Mouse (Mus musculus) myocyte (in vitro differentiated cells): ENCODE results near the gene Etnk2. TPM values are rescaled to one million over a fixed set of nuclear protein-coding genes. Genes with fewer than 3 reads are reported as not detected.

Experiments
- H3K27me3 ChIP-seq: one replicate; pipeline ENCODE4 v1.6.1; 2011; ENCODE audit not compliant: control insufficient read depth, insufficient read depth, insufficient read length
- H3K36me3 ChIP-seq: one replicate; pipeline ENCODE4 v1.6.1; 2011; ENCODE audit not compliant: control insufficient read depth, insufficient read depth
- H3K4me2 ChIP-seq: one replicate; pipeline ENCODE4 v1.6.1; 2011; ENCODE audit warnings: low read depth, control low read depth
- H3K4me3 ChIP-seq: one replicate; pipeline ENCODE4 v1.5.1; 2011; ENCODE audit warnings: mild to moderate bottlenecking, control low read depth, moderate library complexity
- H3K79me2 ChIP-seq: one replicate; pipeline ENCODE4 v1.6.1; 2011; ENCODE audit not compliant: control insufficient read depth, insufficient read depth
- H3ac ChIP-seq: one replicate; pipeline ENCODE4 v1.6.1; 2011; ENCODE audit not compliant: control insufficient read depth, insufficient read length
- CEBPB ChIP-seq: IDR thresholded peaks from 2 replicates; pipeline ENCODE4 v1.6.1; 2011; ENCODE audit warnings: mild to moderate bottlenecking, moderate library complexity; ENCODE audit not compliant: poor library complexity, insufficient read depth, severe bottlenecking
- E2F4 ChIP-seq: IDR thresholded peaks from one replicate; pipeline ENCODE4 v1.6.1; 2011; ENCODE audit warnings: mild to moderate bottlenecking, control low read depth, moderate library complexity; ENCODE audit not compliant: insufficient read depth
- MAX ChIP-seq: IDR thresholded peaks from one replicate; pipeline ENCODE4 v1.6.1; 2011; ENCODE audit warnings: low read depth, mild to moderate bottlenecking, control low read depth
- MYOD1 ChIP-seq, 3 experiments: IDR thresholded peaks; one replicate each; pipeline ENCODE4 v1.6.1; 2011; ENCODE audit warnings: control low read depth in 2 of 3, low read depth in 2 of 3, mild to moderate bottlenecking in 2 of 3, moderate library complexity in 1 of 3; ENCODE audit not compliant: insufficient read length in 2 of 3, control insufficient read depth in 1 of 3
- MYOG ChIP-seq, 3 experiments: IDR thresholded peaks; one replicate each; pipeline ENCODE4 v1.6.1; 2011; ENCODE audit warnings: control low read depth in 2 of 3, low read depth in 2 of 3, mild to moderate bottlenecking in 2 of 3; ENCODE audit not compliant: insufficient read length in 2 of 3, control insufficient read depth in 1 of 3, insufficient read depth in 1 of 3
- POLR2A ChIP-seq: IDR thresholded peaks from one replicate; pipeline ENCODE4 v1.6.1; 2011; ENCODE audit warnings: low read depth, mild to moderate bottlenecking, control low read depth, moderate library complexity; ENCODE audit not compliant: insufficient read length
- POLR2AphosphoS2 ChIP-seq: IDR thresholded peaks from one replicate; pipeline ENCODE4 v1.6.1; 2011; ENCODE audit warnings: low read depth, control low read depth; ENCODE audit not compliant: insufficient read length
- REST ChIP-seq: IDR thresholded peaks from one replicate; pipeline ENCODE4 v1.6.1; 2011; ENCODE audit warnings: mild to moderate bottlenecking, control low read depth, moderate library complexity; ENCODE audit not compliant: insufficient read depth, insufficient read length
- SRF ChIP-seq: IDR thresholded peaks from one replicate; pipeline ENCODE4 v1.6.1; 2011; ENCODE audit warnings: low read depth; ENCODE audit not compliant: control insufficient read depth, insufficient read length
- TCF12 ChIP-seq: IDR thresholded peaks from one replicate; pipeline ENCODE4 v1.6.1; 2011; ENCODE audit warnings: mild to moderate bottlenecking, control low read depth; ENCODE audit not compliant: poor library complexity, insufficient read depth, severe bottlenecking
- TCF3 ChIP-seq: IDR thresholded peaks from one replicate; pipeline ENCODE4 v1.6.1; 2011; ENCODE audit warnings: low read depth, control low read depth; ENCODE audit not compliant: insufficient read length
- USF1 ChIP-seq: IDR thresholded peaks from one replicate; pipeline ENCODE4 v1.6.1; 2011; ENCODE audit warnings: low read depth, mild to moderate bottlenecking, control low read depth, moderate library complexity
- polyA plus RNA-seq: library from polyadenylated mRNA; unstranded; fragments of >200 nt; fragmentation: generic; extraction: Trizol; gene quantifications from one replicate; pipeline ENCODE4 v1.2.1, GENCODE M21; 2012; ENCODE audit warnings: missing spikeins

The Etnk2 gene
- polyA plus RNA-seq, 1 experiment = 0.73 TPM

GRCm38 (mm10) chr1:133364890-133365289, 1.5 kb downstream of the Etnk2 start:
- Histone ChIP-seq H3K4me2 (no peak overlapping the region), H3K4me3 (no peak overlapping the region), H3K79me2 (no peaks in the 10 kb centered on the region), H3K27me3 (peaks cover 81% of the 10 kb centered on the region), H3ac (no peak overlapping the region), H3K36me3 (no peaks in the 10 kb centered on the region)
- no peak for TF ChIP-seq REST
- TF ChIP-seq MYOG (IDR thresholded peaks at IDR 0.05; ENCODE audit: control insufficient read depth in 1 of 3, insufficient read depth in 1 of 3, insufficient read length in 2 of 3, low read depth in 2 of 3) = no peak
- TF ChIP-seq POLR2AphosphoS2 = no peak
- no peak for TF ChIP-seq MAX
- TF ChIP-seq CEBPB = no peak
- TF ChIP-seq SRF = no peak
- TF ChIP-seq POLR2A = no peak
- no peak for TF ChIP-seq E2F4

DNA sequence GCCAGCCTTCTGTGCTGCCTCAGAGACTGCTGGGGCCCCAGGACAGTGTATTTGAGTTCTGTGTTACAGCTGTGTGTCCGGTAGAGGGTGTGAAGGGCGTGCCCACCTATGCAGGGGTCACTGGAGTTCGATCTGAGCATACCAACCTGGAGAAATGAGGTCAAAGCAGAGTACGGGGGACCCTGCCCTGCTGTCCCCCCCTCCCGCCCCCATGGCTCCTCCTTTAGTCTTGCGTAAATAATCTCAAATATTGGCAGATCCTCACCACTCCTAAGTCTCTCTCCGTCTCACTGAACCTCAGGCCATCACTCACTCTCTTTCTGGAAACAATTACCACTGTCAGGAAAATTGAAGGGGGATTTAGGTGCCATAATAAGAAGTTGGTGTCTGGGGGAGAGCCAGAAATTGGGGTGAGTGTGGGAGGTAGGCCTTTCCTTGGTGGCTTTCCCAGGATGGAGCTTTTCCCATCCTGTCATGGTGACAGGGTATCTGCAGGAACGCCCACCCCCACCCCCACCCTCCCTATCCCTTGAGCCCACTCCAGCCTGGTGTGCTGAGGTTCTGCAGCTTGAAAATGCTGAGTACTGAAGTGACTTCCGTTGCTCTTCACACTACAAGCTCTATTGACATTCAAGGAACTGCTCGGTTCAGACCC, 3.7 kb downstream of the Etnk2 start:
- Histone ChIP-seq H3K4me3 (no peak overlapping the region), H3ac (no peak overlapping the region), H3K27me3 (peaks cover 94% of the 10 kb centered on the region), H3K36me3 (no peaks in the 10 kb centered on the region), H3K79me2 (no peaks in the 10 kb centered on the region), H3K4me2 (no peak overlapping the region)
- no peak for TF ChIP-seq REST
- TF ChIP-seq TCF3 = no peak
- TF ChIP-seq MAX = no peak
- TF ChIP-seq MYOD1 (IDR thresholded peaks at IDR 0.05; ENCODE audit: control insufficient read depth in 1 of 3, insufficient read length in 2 of 3, low read depth in 2 of 3) = no peak
- TF ChIP-seq MYOG (IDR thresholded peaks at IDR 0.05; ENCODE audit: control insufficient read depth in 1 of 3, insufficient read depth in 1 of 3, insufficient read length in 2 of 3, low read depth in 2 of 3) = no peak
- TF ChIP-seq SRF = no peak
- no peak for TF ChIP-seq USF1
- no peak for TF ChIP-seq POLR2A
- TF ChIP-seq TCF12 = no peak
- TF ChIP-seq POLR2AphosphoS2 = no peak
- no peak for TF ChIP-seq CEBPB

- H3K27me3 ChIP-seq = peaks cover 94% of the 10 kb centered on the region
These were observed 4.5 kb downstream of the Etnk2 start for GRCm38 (mm10) chr1:133367606-133368488.

DNA sequence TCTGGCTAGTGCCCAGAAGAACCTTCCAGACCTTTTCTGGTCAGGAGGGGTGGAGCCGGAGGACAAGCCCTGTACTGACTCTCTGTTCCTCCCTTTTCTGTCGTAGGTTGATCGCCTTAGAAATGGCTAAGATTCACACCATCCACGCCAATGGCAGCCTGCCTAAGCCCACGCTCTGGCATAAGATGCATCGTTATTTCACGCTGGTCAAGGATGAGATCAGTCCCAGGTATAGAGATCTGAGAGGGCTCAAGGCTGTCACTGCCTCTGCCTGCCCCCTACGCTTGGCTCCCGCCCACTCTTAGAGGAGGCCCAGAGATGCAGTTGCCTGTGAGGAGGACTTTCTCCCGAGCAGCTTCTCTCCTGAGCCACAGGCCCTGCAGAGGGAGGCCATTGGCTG, 5.3 kb downstream of the Etnk2 start:
- peaks cover 96% of the 10 kb centered on the region for H3K27me3 ChIP-seq
- H3K36me3 ChIP-seq = no peaks in the 10 kb centered on the region
- no peaks in the 10 kb centered on the region for H3K79me2 ChIP-seq
- no peak overlapping the region for H3K4me2 ChIP-seq
- H3ac ChIP-seq = no peak overlapping the region
- H3K4me3 ChIP-seq = no peak overlapping the region
- TF ChIP-seq TCF3 (no peak), SRF (no peak), TCF12 (no peak), USF1 (no peak)

More at GRCm38 (mm10) chr1:133367606-133368488, 4.5 kb downstream of the Etnk2 start:
- H3K79me2 ChIP-seq = no peaks in the 10 kb centered on the region
- H3K4me2 ChIP-seq = no peak overlapping the region
- H3ac ChIP-seq = no peak overlapping the region
- no peak overlapping the region for H3K4me3 ChIP-seq
- no peaks in the 10 kb centered on the region for H3K36me3 ChIP-seq
- no peak for TF ChIP-seq TCF3
- no peak for TF ChIP-seq REST
- TF ChIP-seq POLR2A = no peak
- no peak for TF ChIP-seq USF1
- TF ChIP-seq E2F4 = no peak
- no peak for TF ChIP-seq MYOD1 (IDR thresholded peaks at IDR 0.05; ENCODE audit: control insufficient read depth in 1 of 3, insufficient read length in 2 of 3, low read depth in 2 of 3)
- TF ChIP-seq MYOG (IDR thresholded peaks at IDR 0.05; ENCODE audit: control insufficient read depth in 1 of 3, insufficient read depth in 1 of 3, insufficient read length in 2 of 3, low read depth in 2 of 3) = no peak
- no peak for TF ChIP-seq CEBPB
- no peak for TF ChIP-seq TCF12
- TF ChIP-seq POLR2AphosphoS2 = no peak
- TF ChIP-seq SRF = no peak

DNA sequence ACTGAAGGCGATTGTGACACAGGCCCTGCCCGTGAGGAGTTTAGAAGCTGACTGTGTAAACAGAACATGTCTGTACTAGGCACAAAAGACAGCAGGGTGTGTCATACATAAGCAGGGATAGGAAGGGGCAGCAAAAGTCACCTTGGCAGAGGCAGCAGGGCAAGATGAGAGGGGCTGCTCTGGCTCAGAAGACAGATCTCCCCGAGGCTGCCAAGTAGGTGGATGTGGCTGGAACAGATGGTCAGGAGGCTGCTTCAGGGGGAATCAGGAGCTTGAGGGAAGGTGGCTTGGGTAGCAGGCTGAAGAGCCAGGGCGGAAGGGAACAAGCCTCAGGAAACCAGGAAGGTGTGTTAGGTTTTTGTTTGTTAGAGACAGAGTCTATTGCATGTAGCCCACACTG, 7.0 kb downstream of the Etnk2 start:
- TF ChIP-seq MYOD1 (IDR thresholded peaks at IDR 0.05; ENCODE audit: control insufficient read depth in 1 of 3, insufficient read length in 2 of 3, low read depth in 2 of 3) (no peak), POLR2AphosphoS2 (no peak), MAX (no peak), TCF12 (no peak), SRF (no peak), POLR2A (no peak), USF1 (no peak), MYOG (IDR thresholded peaks at IDR 0.05; ENCODE audit: control insufficient read depth in 1 of 3, insufficient read depth in 1 of 3, insufficient read length in 2 of 3, low read depth in 2 of 3) (no peak), CEBPB (no peak), TCF3 (no peak), E2F4 (no peak)
- Histone ChIP-seq H3K4me3 (no peak overlapping the region), H3K36me3 (no peaks in the 10 kb centered on the region), H3K4me2 (no peak overlapping the region), H3K27me3 (peaks cover 90% of the 10 kb centered on the region), H3K79me2 (no peaks in the 10 kb centered on the region), H3ac (no peak overlapping the region)
